Mouse (Mus musculus): ENCODE measurements at regions not wholly inside any gene's neighbourhood (a gene's known extent, or its start where the extent isn't known, plus 50 kb on each side); places are given as distances from the start of the nearest gene placed in this dataset.

- peak; percentile 18 for DNase-seq
Measured at GRCm38 (mm10) chr7:124676854-124677515, 694.3 kb downstream of the Hs3st4 start.

GRCm38 (mm10) chr7:124680561-124680960, 697.9 kb downstream of the Hs3st4 start:
- DNase-seq = no peak

- peak; percentile 23 for DNase-seq
Measured at GRCm38 (mm10) chr7:124681212-124681611, 698.5 kb downstream of the Hs3st4 start.

- DNase-seq = no peak
Measured at GRCm38 (mm10) chr7:124681820-124682219, 699.2 kb downstream of the Hs3st4 start.

DNA sequence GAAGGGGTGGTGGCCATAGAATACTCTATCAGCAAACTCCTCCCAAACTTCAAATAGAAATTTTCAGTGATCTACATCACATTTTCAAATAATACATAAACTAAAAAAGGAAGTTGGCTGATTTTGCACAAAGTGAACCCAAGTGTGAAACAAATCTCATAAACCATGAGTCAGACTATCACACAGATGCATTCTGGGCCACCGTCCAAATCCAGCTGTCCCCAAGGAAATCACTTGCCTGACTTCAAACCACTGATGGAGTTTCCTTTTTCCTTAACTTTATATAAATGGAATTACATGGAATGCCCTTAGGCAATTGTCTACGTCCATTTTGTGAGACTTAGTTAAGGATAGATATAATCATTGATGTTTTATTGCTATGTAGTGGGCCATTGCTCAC, 702.8 kb downstream of the Hs3st4 start:
- DNase-seq = no peak

DNA sequence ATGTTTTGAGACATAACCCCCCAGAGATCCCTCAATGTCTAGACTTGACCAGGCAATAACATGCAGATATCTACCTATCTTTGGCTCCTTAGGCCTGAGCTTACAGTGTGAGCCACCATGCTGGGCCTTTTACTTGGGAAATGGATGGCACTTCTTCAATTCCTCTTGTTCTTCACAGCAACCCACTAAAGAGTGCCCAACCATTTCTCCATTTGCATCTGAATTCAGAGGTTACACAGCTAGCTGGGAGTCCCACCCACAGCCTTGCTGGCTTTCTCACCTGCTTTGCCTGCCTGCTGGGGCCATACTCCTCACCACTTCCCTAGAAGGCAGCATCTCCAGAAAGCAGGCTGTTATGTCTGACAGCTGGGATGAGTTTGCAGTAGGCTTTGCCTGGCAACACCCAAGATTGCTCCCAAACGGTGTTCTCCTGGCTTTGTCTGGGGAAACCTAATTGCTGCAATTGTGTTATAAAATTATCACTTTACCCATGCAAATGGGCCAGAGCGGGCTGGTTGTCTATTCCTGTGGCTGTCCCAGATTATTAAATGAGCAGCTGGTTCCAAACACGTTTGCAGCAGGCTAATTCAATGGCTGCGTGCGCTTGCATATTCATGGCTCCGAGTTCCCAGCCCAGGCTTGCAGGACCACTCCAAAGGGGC, 721.6 kb downstream of the Hs3st4 start:
- DNase-seq = no peak

DNA sequence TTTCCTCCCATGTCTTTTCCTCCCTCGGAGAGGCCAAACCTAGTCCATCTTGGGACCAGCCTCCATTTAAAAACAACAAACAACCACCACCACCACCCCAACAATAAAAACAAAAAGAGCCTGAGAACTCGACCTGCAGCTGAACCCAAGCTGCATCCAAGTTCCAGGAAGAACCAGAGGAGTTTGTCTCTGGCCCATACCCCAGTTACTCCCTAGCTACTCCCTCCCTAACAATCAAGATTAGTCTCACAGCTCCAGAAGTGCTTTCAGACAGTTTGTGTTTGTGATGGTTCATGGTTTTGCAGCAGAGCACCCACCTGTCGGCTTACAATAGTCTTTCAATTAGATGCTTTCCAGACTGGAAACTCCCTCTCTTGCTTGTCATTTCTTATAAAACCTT, 724.5 kb downstream of the Hs3st4 start:
- DNase-seq = no peak

GRCm38 (mm10) chr7:124708771-124709485, 726.3 kb downstream of the Hs3st4 start:
- DNase-seq = peak; percentile 66

GRCm38 (mm10) chr7:124720927-124721326, 723.5 kb upstream of the Kdm8 start:
- no peak for DNase-seq

- DNase-seq = no peak
Measured at GRCm38 (mm10) chr7:124742086-124742485, 702.4 kb upstream of the Kdm8 start.

- DNase-seq = no peak
Measured at GRCm38 (mm10) chr7:124746321-124746720, 698.2 kb upstream of the Kdm8 start.

DNA sequence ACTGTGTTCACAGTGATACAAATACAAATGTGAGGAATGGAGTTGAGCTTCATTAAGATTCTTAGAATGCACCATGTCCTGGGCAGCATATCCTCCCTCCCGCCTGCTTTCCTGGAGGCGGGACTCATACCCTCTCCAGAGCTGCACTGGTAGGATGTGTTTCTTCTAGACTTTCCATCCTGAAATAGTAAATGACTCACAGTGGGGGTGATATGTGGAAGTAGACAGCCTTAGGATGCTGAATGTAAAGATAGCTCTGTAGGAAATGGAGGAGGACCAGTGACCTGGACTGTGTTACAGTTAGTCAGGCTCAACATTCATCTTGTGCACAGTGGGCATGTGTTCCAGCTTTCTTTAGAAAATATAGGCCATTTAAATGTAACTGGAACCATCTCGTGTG, 696.1 kb upstream of the Kdm8 start:
- DNase-seq = no peak

- DNase-seq = no peak
Measured at GRCm38 (mm10) chr7:124759084-124759483, 685.4 kb upstream of the Kdm8 start.

DNA sequence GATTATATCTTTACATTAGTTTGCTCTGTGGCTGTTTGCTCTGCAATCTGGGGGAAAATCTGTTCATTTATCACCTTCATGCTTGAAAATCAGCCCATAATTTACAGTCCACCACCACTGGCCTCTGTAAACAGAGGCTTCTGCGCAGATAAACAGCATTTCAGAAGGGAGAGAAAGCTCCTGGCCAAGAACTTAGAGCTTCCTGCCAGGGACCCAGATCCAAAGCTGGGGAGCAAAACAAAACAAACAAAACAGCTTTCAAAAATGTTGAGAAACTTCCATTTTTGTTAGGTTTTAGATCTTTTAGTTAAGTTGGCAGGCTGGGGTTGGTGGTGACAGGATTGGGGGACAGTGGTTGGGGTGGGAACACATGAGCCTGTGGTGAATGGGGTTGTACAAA, 666.7 kb upstream of the Kdm8 start:
- no peak for DNase-seq

- peak; percentile 21 for DNase-seq
Measured at GRCm38 (mm10) chr7:124782816-124783215, 661.7 kb upstream of the Kdm8 start.

GRCm38 (mm10) chr7:124784995-124785394, 659.5 kb upstream of the Kdm8 start:
- DNase-seq = no peak

- no peak for DNase-seq
Measured at GRCm38 (mm10) chr7:124785896-124786295, 658.6 kb upstream of the Kdm8 start.

DNA sequence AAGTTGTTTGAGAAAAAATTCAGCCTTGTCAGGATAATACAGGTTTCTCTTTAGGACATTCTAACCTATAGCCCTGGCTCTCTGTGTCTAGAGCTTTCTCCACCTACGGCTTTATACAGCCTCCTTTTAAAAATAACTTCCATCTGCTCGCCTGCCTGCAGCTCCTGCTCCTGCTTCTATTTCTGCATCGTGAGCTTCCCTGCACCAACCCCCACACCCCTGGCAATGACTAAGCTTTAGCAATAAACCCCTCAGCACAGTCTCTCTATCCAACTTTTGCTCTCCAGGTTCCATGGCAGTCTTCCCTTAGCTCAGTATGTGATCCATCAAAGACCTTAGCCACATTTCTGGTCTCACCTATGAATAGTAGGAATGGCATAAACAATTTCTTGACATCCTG, 655.7 kb upstream of the Kdm8 start:
- DNase-seq = peak; percentile 32

GRCm38 (mm10) chr7:124803101-124803500, 641.4 kb upstream of the Kdm8 start:
- DNase-seq = no peak

DNA sequence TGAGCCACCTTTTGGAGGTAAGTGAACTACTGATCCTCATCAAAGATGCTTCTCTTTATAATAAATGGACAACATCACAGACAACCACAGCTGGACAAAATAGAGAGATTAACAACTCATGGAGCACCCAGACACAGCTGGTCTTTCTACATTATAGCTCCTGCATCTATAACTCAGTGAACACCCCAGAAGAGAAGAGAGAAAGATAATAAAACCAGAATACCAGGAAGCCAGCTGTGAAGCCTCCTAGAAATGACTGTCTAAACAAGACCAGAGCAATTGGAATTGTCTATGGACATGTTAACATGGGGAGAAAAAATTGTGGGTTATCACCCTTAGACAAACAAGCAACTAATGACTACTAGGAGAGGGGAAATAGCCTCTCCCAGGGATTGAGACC, 609.8 kb upstream of the Kdm8 start:
- DNase-seq = no peak

GRCm38 (mm10) chr7:124836531-124836930, 607.9 kb upstream of the Kdm8 start:
- DNase-seq = no peak

DNA sequence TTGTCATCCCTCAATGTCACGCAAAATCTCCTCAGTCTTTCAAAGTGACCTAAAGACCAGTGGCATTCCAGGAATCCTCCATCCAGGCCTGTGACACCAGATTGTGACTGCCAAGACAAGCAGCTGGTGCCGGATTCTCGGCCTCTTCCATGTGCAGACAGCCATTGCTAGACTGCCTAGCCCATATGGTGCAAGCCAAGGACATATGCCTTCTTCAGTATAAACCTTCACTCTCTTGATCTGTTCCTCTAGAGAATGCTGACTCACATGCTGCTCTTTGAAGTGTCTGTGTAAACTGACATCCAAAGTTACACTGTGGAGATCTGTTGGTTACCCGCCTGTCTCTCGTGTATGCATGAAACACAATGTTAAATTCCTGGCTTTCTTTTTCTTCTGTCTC, 589.4 kb upstream of the Kdm8 start:
- DNase-seq = no peak

- DNase-seq = no peak
Measured at GRCm38 (mm10) chr7:124857106-124857505, 587.4 kb upstream of the Kdm8 start.

DNA sequence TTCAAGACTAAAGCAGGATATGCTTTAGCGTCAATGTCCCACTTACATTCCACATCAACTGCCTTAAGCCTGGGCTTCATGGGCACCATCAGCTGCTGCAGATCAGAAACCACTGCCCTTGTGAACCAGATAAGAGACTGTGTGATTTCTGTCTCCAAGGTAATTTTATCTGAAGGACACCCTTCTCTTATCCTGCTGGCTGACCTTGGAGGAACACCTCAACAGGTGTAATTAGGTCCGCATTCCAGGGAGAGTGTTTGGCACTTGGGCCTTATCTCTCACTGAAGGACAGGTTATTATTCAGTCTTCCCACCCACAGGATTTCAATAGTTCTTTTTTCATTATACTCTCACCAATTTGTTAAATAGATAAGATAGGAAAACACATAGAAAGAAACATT, 583.1 kb upstream of the Kdm8 start:
- no peak for DNase-seq

All from cerebellum, adult 11 months (tissue).